Comparison of ENCODE assay signal across 9 mouse cellular contexts in the genomic region with DNA sequence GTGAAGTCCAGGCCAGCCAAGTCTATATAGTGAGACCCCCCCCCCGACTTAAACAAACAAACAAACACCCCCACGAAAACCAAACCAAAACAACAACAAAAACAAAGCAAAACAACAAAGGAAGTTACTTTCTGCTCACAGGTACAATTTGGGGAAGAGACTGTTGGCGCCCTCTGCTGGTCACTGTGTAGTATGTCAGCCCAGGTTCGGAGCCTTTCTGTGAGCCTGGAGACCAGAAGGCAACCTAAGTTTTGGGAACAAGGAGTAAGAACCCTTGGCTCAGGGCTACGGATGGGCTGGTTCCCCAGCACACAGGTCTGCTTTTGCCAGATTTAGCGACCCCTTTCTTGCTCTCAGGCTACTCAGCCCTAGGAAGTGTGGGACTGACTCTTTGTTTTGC. TPM values are rescaled to one million over a fixed set of nuclear protein-coding genes. Genes with fewer than 3 reads are reported as not detected.
A peak's percentile ranks its signal among the peaks of the same experiment; 100 is the strongest.
DNase-seq lines count a peak whose midpoint lies in the region; ATAC-seq and TF ChIP-seq lines count a peak whose summit lies in the region.
"Had no signal": no experiment of that assay in that cellular context is flagged by ENCODE, and none has a peak within 500 bp of the region (broad histone marks: within the 10 kb centered on the region; RNA-seq: fewer than 3 reads in every experiment).

No protein-coding gene starts in this region.

- H3K4me1 ChIP-seq in E14TG2a.4 (replicated peaks; ENCODE audit: low read depth, low read length): peaks cover 29% of the 10 kb centered on the region
- 0 out of 2 replicates have a peak, but pooled peaks cover 4% of the 10 kb centered on the region for H3K4me1 ChIP-seq in forebrain, embryonic 13.5 days
- peaks cover 21% of the 10 kb centered on the region for H3K4me1 ChIP-seq in liver, embryonic 13.5 days (replicated peaks)

- 11% methylated on average over 6 of the region's 6 CpGs for WGBS in forebrain, embryonic 13.5 days
- 5% methylated on average over 6 of the region's 6 CpGs for WGBS in liver, embryonic 13.5 days (ENCODE audit: insufficient replicate concordance)

- H3K4me2 ChIP-seq in forebrain, embryonic 13.5 days: no peak overlapping the region
- H3K4me2 ChIP-seq in liver, embryonic 13.5 days: no peak overlapping the region
- H3K4me2 ChIP-seq: stomach, embryonic 15.5 days had no signal

- H3K27ac ChIP-seq in forebrain, embryonic 13.5 days: no peak overlapping the region
- H3K27ac ChIP-seq in liver, embryonic 13.5 days: no peak overlapping the region
- H3K27ac ChIP-seq: stomach, embryonic 15.5 days had no signal

- peak; percentile 83 for TF ChIP-seq CTCF in E14TG2a.4 (conservative IDR thresholded peaks at IDR 0.05; ENCODE audit: low read length)

- H3K4me3 ChIP-seq in E14TG2a.4 (replicated peaks; ENCODE audit: low read length): peak overlapping the region; percentile 74
- H3K4me3 ChIP-seq in forebrain, embryonic 13.5 days: no peak overlapping the region
- no peak overlapping the region for H3K4me3 ChIP-seq in liver, embryonic 13.5 days (replicated peaks)
- H3K4me3 ChIP-seq: stomach, embryonic 15.5 days had no signal

- no peaks in the 10 kb centered on the region for H3K9me3 ChIP-seq in E14TG2a.4 (ENCODE audit: low read length)
- H3K9me3 ChIP-seq in forebrain, embryonic 13.5 days (replicated peaks): no peaks in the 10 kb centered on the region
- no peaks in the 10 kb centered on the region for H3K9me3 ChIP-seq in liver, embryonic 13.5 days (replicated peaks)
- H3K9me3 ChIP-seq: stomach, embryonic 15.5 days had no signal

- peaks cover 2% of the 10 kb centered on the region; the same call in 1 of the 2 replicates for H3K36me3 ChIP-seq in E14TG2a.4 (ENCODE audit: insufficient read depth, low read length)
- no peaks in the 10 kb centered on the region for H3K36me3 ChIP-seq in forebrain, embryonic 13.5 days (ENCODE audit: poor library complexity, severe bottlenecking)
- H3K36me3 ChIP-seq in liver, embryonic 13.5 days: no peaks in the 10 kb centered on the region
- H3K36me3 ChIP-seq: stomach, embryonic 15.5 days had no signal

- H3K27me3 ChIP-seq in E14TG2a.4 (ENCODE audit: insufficient read depth, low read length): no peaks in the 10 kb centered on the region
- H3K27me3 ChIP-seq in forebrain, embryonic 13.5 days: no peaks in the 10 kb centered on the region
- peaks cover 3% of the 10 kb centered on the region; the same call in 1 of the 2 replicates for H3K27me3 ChIP-seq in liver, embryonic 13.5 days
- H3K27me3 ChIP-seq: stomach, embryonic 15.5 days had no signal

- no peak overlapping the region for H3K9ac ChIP-seq in forebrain, embryonic 13.5 days
- H3K9ac ChIP-seq in liver, embryonic 13.5 days: no peak overlapping the region
- H3K9ac ChIP-seq: stomach, embryonic 15.5 days had no signal

- DNase-seq in A20 (ENCODE audit: low read depth, low spot score): peak; percentile 68
- peak; percentile 68 for DNase-seq in c-Kit-positive CD71-positive TER-119-negative erythroid progenitor cells, embryonic 14.5 days (ENCODE audit: low read depth)
- DNase-seq in kidney, adult 8-10 months: peak; percentile 42 to 66
- DNase-seq in liver, embryonic 13.5 days: peak; percentile 41
- DNase-seq in right cerebral cortex, postnatal 10 days (ENCODE audit: low spot score in 2 of 2): peak; percentile 51 to 73

- ATAC-seq in forebrain, embryonic 13.5 days: peak; percentile 57; the same call in 1 of the 2 replicates
- ATAC-seq in liver, embryonic 13.5 days (ENCODE audit: low read depth): no peak
- no peak for ATAC-seq in activated CD4-positive, CD25-positive, alpha-beta regulatory T cell, adult 4 months

RNA-seq across cellular contexts. Expression of gene Slc15a1, which starts 49.5 kb away (rescaled TPM):
- 0.14 TPM in 1 of 2 replicates, not detected in the other for polyA plus RNA-seq in forebrain, embryonic 13.5 days (2015; fragmentation: Nextera tagmentation; extraction: Ambion mirVana)
- polyA plus RNA-seq in liver, embryonic 13.5 days (2015; fragmentation: Nextera tagmentation; extraction: Ambion mirVana): not detected in 2 replicates
- under 1 TPM in 1 of 2 experiments, not detected in 1; 0.34 TPM for polyA plus RNA-seq in activated CD4-positive, CD25-positive, alpha-beta regulatory T cell, adult 4 months (2017; shearing (Covaris generic))
